Mouse (Mus musculus) stomach, postnatal 0 days (tissue): Measurements from ENCODE around the gene Eif5a. TPM values are rescaled to one million over a fixed set of nuclear protein-coding genes. Genes with fewer than 3 reads are reported as not detected.

Experiments
- ATAC-seq: fragments of 200-750 bp; cut with Nextera tagmentation; 2 replicates; pipeline ENCODE4 v1.8.0; 2017; ENCODE audit not compliant: low FRiP score, low TSS enrichment
- DNase-seq: peaks from one replicate; pipeline ENCODE4 v3.0.0-alpha.2; 2016; ENCODE audit warnings: low spot score
- H3K27ac ChIP-seq: fragments of 300-500 bp; sonication (generic); replicated peaks from 2 replicates; pipeline ENCODE4 v1.5.1; 2014; ENCODE audit warnings: mild to moderate bottlenecking, control low read depth
- H3K27me3 ChIP-seq: fragments of 300-500 bp; sonication (generic); 2 replicates; pipeline ENCODE4 v1.6.1; 2014; ENCODE audit warnings: low read length; ENCODE audit not compliant: control insufficient read depth, insufficient read depth
- H3K36me3 ChIP-seq: fragments of 300-500 bp; sonication (generic); 2 replicates; pipeline ENCODE4 v1.6.1; 2014; ENCODE audit warnings: low read length, mixed read lengths; ENCODE audit not compliant: control insufficient read depth, insufficient read depth
- H3K4me1 ChIP-seq: fragments of 300-500 bp; sonication (generic); replicated peaks from 2 replicates; pipeline ENCODE4 v1.6.1; 2014; ENCODE audit warnings: antibody characterized with exemption; ENCODE audit not compliant: control insufficient read depth, insufficient read depth
- H3K4me2 ChIP-seq: fragments of 300-500 bp; sonication (generic); replicated peaks from 2 replicates; pipeline ENCODE4 v1.6.1; 2014; ENCODE audit warnings: low read depth, mild to moderate bottlenecking, control low read depth, moderate library complexity
- H3K4me3 ChIP-seq: fragments of 300-500 bp; sonication (generic); 2 replicates; pipeline ENCODE4 v1.5.1; 2014; ENCODE audit warnings: low read depth, low read length, control low read depth
- H3K9ac ChIP-seq: fragments of 300-500 bp; sonication (generic); 2 replicates; pipeline ENCODE4 v1.6.1; 2014; ENCODE audit warnings: mild to moderate bottlenecking, low read length, control low read depth, mixed read lengths
- H3K9me3 ChIP-seq: fragments of 300-500 bp; sonication (generic); 2 replicates; pipeline ENCODE4 v1.6.1; 2016; ENCODE audit warnings: low read length; ENCODE audit not compliant: control insufficient read depth
- CTCF ChIP-seq: IDR thresholded peaks from 2 replicates; pipeline ENCODE4 v1.5.1; 2016; ENCODE audit warnings: antibody characterized with exemption, low read depth, mild to moderate bottlenecking, moderate library complexity
- EP300 ChIP-seq: optimal IDR thresholded peaks from 2 replicates; pipeline ENCODE3; 2016; ENCODE audit warnings: antibody characterized with exemption
- WGBS: fragments of 180-500 bp; shearing (Covaris S2); extraction: QIAGEN DNeasy Blood & Tissue Kit; methylation state at CpG from one replicate; pipeline ENCODE4 v1.1.7; 2014; 5-methylcytosine and 5-hydroxymethylcytosine counted together
- polyA plus RNA-seq: library from polyadenylated mRNA; unstranded; fragments of >200 nt; fragmentation: Nextera tagmentation; extraction: Ambion mirVana; gene quantifications from 2 replicates; pipeline ENCODE4 v1.2.1, GENCODE M21; 2015

Gene Eif5a
- polyA plus RNA-seq, 1 experiment from 2014 or later, result 1,205 TPM

DNA sequence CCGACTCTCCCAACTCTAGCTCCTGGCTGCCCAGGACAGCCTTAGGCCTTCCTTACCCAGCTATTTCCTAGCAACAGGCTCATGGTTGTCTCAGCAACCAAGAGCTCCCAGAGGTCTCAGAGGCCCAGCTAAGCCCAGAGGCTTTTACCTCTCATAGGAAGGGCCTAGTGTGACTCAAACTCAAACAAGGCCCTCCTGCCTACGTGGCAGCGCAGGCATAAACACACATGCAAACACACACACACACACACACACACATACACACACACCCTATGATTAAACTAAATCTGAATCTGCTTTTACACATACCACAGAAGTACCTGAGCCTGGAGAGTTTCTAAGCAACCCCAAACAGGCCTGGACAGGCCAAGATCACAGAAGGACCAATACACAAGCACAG is 43.4 kb downstream of the Eif5a start:
- no peak overlapping the region for H3K9ac ChIP-seq
- H3K4me3 ChIP-seq, result no peak overlapping the region
- no peak overlapping the region for H3K4me2 ChIP-seq
- H3K4me1 ChIP-seq, result peaks cover 11% of the 10 kb centered on the region
- H3K27me3 ChIP-seq, result no peaks in the 10 kb centered on the region
- H3K36me3 ChIP-seq, result no peaks in the 10 kb centered on the region
- H3K27ac ChIP-seq, result peak overlapping the region; percentile 93
- DNase-seq (peak; percentile 52), ATAC-seq (peak; percentile 28)
- 52% methylated on average over 3 of the region's 3 CpGs for WGBS
- no peak for TF ChIP-seq EP300
- no peak for TF ChIP-seq CTCF
- no peaks in the 10 kb centered on the region for H3K9me3 ChIP-seq

DNA sequence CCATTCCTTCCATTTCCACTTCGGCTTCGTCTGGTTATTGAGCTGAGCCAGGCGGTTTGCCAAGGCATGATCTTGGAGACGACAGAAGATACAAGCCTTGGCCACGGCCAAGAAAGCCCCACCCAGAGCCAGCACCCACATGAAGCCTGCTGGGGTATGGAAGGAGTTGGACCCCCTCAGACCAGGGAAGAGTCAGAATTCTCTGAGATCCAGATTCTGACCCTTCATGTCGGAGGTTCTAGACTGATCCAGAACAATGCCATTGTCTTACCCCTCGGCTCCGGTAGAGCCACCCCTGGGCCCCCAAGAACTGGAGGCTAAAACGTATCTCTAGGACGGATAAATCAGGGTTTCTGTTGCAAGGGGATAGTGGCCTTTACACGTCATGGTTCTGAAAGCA is 43.9 kb downstream of the Eif5a start, which contains the start of gene Tmem95:
Gene Tmem95, minus strand, starts transcription at position 141 of the 400 bp plus-strand sequence.
- Histone ChIP-seq H3K27ac (peak within 1 kb of the TSS; percentile 93), H3K9ac (no peak within 1 kb of the TSS)
- WGBS, result 65% methylated on average over 11 of the region's 11 CpGs

DNA sequence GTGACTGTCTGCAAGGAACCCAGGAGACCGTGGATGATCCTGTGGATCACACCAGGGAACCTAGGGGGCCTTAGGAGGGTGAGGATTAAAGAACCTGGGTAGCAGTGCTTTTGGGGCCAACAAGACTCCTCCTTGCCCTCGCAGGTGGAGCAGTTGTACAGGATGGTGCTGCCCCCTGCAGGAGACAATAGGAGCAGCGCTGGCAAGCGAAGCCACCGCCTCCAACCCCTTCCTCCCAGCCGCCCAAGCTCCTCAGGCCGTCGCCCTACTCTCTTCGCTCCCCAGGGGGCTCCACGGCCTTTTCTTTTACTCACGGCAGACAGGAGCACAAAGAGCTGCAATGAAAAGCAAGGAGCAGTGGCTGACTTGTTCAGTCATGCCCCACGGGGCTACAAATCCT is 44.9 kb downstream of the Eif5a start:
- no peak overlapping the region for H3K4me3 ChIP-seq
- 2% methylated on average over 12 of the region's 12 CpGs for WGBS
- DNase-seq, result peak; percentile 91

More for the DNA sequence above, 43.9 kb downstream of the Eif5a start, which contains the start of gene Tmem95:
- Histone ChIP-seq H3K4me1 (peaks cover 11% of the 10 kb centered on the region), H3K9me3 (no peaks in the 10 kb centered on the region), H3K4me2 (0 out of 2 replicates have a peak within 1 kb of the TSS, but pooled peaks have one; percentile 77), H3K27me3 (no peaks in the 10 kb centered on the region), H3K4me3 (no peak within 1 kb of the TSS), H3K36me3 (no peaks in the 10 kb centered on the region)
- DNase-seq (no peak), ATAC-seq (no peak)
- no peak for TF ChIP-seq CTCF
- no peak for TF ChIP-seq EP300

DNA sequence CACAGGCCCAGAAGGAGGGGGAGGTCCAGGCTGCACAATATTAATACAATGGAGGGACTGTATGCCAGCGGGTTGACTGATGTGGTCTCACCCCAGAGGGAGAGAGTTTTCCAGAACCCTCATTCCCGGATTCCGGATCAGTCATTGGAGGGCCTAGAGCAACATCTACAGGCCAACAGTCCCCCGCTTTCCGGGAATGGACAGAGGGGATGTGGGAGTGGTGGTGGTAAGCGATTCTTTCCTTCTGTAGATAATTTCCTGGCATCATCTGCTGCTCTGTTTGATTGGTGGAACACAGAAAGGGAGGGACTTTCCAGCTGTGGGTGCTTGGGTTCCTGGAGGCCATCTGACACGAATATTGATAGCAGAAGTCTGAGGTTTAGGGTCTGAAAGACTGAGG is 45.6 kb downstream of the Eif5a start:
- no peaks in the 10 kb centered on the region for H3K9me3 ChIP-seq
- peak overlapping the region; percentile 63 for H3K27ac ChIP-seq
- ATAC-seq, result no peak
- 35% methylated on average over 7 of the region's 7 CpGs for WGBS
- H3K36me3 ChIP-seq, result no peaks in the 10 kb centered on the region
- H3K4me1 ChIP-seq, result peaks cover 11% of the 10 kb centered on the region
- no peak overlapping the region for H3K4me3 ChIP-seq
- H3K4me2 ChIP-seq, result no peak overlapping the region
- DNase-seq, result no peak
- H3K27me3 ChIP-seq, result no peaks in the 10 kb centered on the region
- H3K9ac ChIP-seq, result no peak overlapping the region
- TF ChIP-seq EP300 (no peak), CTCF (no peak; the same call in 1 of the 2 replicates)

More for the DNA sequence above, 44.9 kb downstream of the Eif5a start:
- no peaks in the 10 kb centered on the region for H3K9me3 ChIP-seq
- H3K36me3 ChIP-seq, result no peaks in the 10 kb centered on the region
- no peak overlapping the region for H3K4me2 ChIP-seq
- no peaks in the 10 kb centered on the region for H3K27me3 ChIP-seq
- TF ChIP-seq EP300 (no peak), CTCF (peak; percentile 92)
- no peak overlapping the region for H3K9ac ChIP-seq
- peaks cover 11% of the 10 kb centered on the region for H3K4me1 ChIP-seq
- H3K27ac ChIP-seq, result peak overlapping the region; percentile 63
- peak; percentile 39 for ATAC-seq

DNA sequence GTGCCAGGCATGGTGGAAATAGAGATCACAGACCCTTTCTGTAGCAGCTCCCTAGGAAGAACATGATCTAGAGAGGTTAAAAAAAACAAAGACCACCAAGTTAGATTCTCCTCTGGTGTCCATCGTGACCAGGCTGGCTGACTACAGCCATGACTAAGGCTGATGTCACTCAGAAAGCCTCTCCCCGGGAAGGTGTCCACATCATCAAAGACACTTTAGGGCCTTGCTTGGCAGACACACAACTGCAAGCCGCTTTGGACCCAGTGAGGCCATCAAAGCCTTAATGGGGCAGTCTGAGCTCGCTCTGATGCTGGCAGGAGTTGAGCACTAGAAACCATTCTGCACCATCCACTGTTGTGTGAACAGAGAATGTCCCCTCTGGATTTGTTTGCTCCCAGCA is 49.3 kb downstream of the Eif5a start:
- no peaks in the 10 kb centered on the region for H3K36me3 ChIP-seq
- no peak overlapping the region for H3K9ac ChIP-seq
- ATAC-seq (no peak), DNase-seq (no peak)
- 70% methylated on average over 4 of the region's 4 CpGs for WGBS
- H3K4me3 ChIP-seq, result no peak overlapping the region
- H3K9me3 ChIP-seq, result no peaks in the 10 kb centered on the region
- TF ChIP-seq EP300 (no peak), CTCF (no peak)
- H3K4me2 ChIP-seq, result no peak overlapping the region
- H3K27ac ChIP-seq, result no peak overlapping the region
- H3K27me3 ChIP-seq, result no peaks in the 10 kb centered on the region
- peaks cover under 1% of the 10 kb centered on the region; the same call in 1 of the 2 replicates for H3K4me1 ChIP-seq

DNA sequence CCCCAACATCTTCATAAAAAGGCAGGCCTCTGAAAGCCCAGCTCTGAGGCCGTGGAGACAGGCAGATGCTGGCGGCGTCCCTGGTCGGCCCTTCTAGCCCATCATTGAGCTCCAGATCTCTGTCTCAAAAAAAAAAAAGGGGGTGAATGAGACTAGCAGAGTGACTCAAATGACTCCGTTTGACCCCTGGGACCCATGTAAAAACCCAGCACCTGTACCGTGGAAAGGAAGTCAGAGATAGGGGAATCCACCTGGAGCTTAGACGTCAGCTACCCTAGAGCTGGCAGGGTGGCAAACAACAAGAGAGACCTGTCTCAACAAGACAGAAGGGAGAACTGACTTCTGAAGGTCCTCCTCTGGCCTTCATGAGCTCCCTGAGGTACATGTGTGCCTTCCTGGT is 49.9 kb downstream of the Eif5a start:
- WGBS, result 82% methylated on average over 7 of the region's 7 CpGs
- TF ChIP-seq EP300 (no peak), CTCF (no peak)
- H3K4me2 ChIP-seq, result no peak overlapping the region
- H3K9ac ChIP-seq, result no peak overlapping the region
- no peaks in the 10 kb centered on the region for H3K27me3 ChIP-seq
- DNase-seq (no peak), ATAC-seq (no peak)
- H3K9me3 ChIP-seq, result no peaks in the 10 kb centered on the region
- H3K4me3 ChIP-seq, result no peak overlapping the region
- no peak overlapping the region for H3K27ac ChIP-seq
- no peaks in the 10 kb centered on the region for H3K4me1 ChIP-seq
- no peaks in the 10 kb centered on the region for H3K36me3 ChIP-seq
